Mouse (Mus musculus) forebrain, embryonic 12.5 days (tissue): ENCODE results near the gene Olfr201. TPM values are rescaled to one million over a fixed set of nuclear protein-coding genes. Genes with fewer than 3 reads are reported as not detected.
"Not testable (repeated sequence)": the region's sequence is repeated elsewhere in the genome, so short reads cannot be mapped to it uniquely, and the experiment has no call there.

Source experiments
- ATAC-seq: fragments of 200-750 bp; cut with Nextera tagmentation; 2 replicates; pipeline ENCODE4 v1.8.0; 2017; ENCODE audit warnings: moderate TSS enrichment; ENCODE audit not compliant: low FRiP score
- H3K27ac ChIP-seq: fragments of 300-500 bp; sonication (generic); 2 replicates; pipeline ENCODE4 v1.5.1; 2016; ENCODE audit warnings: mild to moderate bottlenecking
- H3K27me3 ChIP-seq: fragments of 300-500 bp; sonication (generic); 2 replicates; pipeline ENCODE4 v1.6.1; 2016; ENCODE audit warnings: mild to moderate bottlenecking
- H3K36me3 ChIP-seq: fragments of 300-500 bp; sonication (generic); replicated peaks from 2 replicates; pipeline ENCODE4 v1.6.1; 2016; ENCODE audit warnings: mild to moderate bottlenecking
- H3K4me1 ChIP-seq: fragments of 300-500 bp; sonication (generic); 2 replicates; pipeline ENCODE4 v1.6.1; 2016
- H3K4me2 ChIP-seq: fragments of 300-500 bp; sonication (generic); 2 replicates; pipeline ENCODE4 v1.6.1; 2016; ENCODE audit warnings: mild to moderate bottlenecking, moderate library complexity
- H3K4me3 ChIP-seq: fragments of 300-500 bp; sonication (generic); replicated peaks from 2 replicates; pipeline ENCODE4 v1.5.1; 2016; ENCODE audit warnings: mild to moderate bottlenecking
- H3K9ac ChIP-seq: fragments of 300-500 bp; sonication (generic); 2 replicates; pipeline ENCODE4 v1.6.1; 2016; ENCODE audit warnings: mild to moderate bottlenecking
- H3K9me3 ChIP-seq: fragments of 300-500 bp; sonication (generic); 2 replicates; pipeline ENCODE4 v1.6.1; 2016
- WGBS: fragments of 180-500 bp; shearing (Covaris S2); methylation state at CpG from one replicate; pipeline ENCODE4 v1.1.7; 2016; 5-methylcytosine and 5-hydroxymethylcytosine counted together
- polyA plus RNA-seq: library from polyadenylated mRNA; unstranded; fragments of >200 nt; fragmentation: Nextera tagmentation; extraction: Ambion mirVana; gene quantifications from 2 replicates; pipeline ENCODE4 v1.2.1, GENCODE M21; 2016

Gene Olfr201
- polyA plus RNA-seq, result not detected in 2 replicates

DNA sequence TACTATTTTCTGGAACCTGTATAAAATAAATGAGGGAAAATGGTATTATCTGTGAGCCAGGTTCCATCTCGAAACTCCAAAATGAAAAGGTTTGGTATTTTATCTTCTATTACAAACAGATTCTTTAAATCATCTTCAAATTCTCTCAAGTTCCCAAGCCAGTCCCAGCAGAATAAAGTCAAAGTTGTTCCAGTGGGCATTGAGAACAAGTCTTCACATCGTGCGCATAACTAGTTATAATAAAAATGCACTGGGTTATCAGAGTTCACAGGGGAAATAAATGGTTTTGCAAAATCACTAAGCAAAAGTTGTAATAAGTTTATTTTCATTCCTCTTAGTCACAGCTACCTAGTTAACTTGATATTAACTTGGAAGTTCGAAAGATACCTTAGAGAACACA, at the start of gene Olfr201:
Gene Olfr201, minus strand, starts transcription at position 101 of the 400 bp plus-strand sequence.
- ATAC-seq, H3K4me3 ChIP-seq: not testable (repeated sequence)
- 91% methylated on average over 4 of the region's 4 CpGs for WGBS

DNA sequence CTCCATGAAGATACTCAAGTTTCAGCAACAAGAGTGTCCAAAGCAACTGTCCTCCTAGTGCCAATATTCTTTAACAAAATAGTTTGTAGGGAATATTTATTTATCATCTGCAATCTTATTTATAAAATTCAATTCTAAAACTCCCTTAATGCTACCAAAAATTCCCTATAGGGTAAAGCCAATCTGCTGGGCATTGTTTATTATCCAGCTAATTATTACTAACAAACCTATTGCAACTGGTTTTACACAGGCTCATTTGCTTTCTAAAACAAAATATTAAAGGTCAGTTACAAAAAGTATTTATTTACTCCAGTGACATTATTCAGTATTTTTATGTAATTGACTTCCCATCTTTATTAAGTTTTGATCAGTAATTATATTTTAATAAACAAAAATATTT, 45.7 kb upstream of the Olfr201 start, which contains the start of gene Olfr204:
Gene Olfr204, minus strand, starts transcription at position 101 of the 400 bp plus-strand sequence.
- ATAC-seq, result no peak
- no peak within 1 kb of the TSS for H3K4me3 ChIP-seq
- H3K36me3 ChIP-seq, result no peaks in the 10 kb centered on the region
- no peak within 1 kb of the TSS for H3K9ac ChIP-seq
- H3K9me3 ChIP-seq, result no peaks in the 10 kb centered on the region
- no peaks in the 10 kb centered on the region for H3K27me3 ChIP-seq
- no peaks in the 10 kb centered on the region for H3K4me1 ChIP-seq
- no peak within 1 kb of the TSS for H3K27ac ChIP-seq
- H3K4me2 ChIP-seq, result no peak within 1 kb of the TSS

More for the DNA sequence above, at the start of gene Olfr201:
- not testable (repeated sequence) for H3K9me3 ChIP-seq, H3K27ac ChIP-seq, H3K36me3 ChIP-seq, H3K27me3 ChIP-seq, H3K9ac ChIP-seq, H3K4me1 ChIP-seq, H3K4me2 ChIP-seq

DNA sequence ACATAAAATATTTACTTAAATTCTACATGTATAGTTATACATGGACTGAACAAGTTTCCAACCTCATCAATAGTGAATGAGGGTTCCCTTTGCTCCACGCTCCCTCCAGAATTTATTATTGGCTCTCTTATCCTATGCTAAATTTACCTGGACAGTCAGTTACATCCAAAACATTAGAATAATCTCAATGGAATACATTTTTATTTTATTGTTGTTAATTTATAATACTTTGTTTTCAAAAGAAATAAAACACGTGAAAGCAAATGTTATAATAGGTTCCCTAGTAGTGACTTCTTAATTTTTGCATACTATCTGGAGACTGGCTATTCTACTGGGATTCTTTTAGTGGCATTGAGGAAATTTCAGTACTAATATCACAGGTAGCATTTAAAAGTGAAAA, 26.1 kb upstream of the Olfr201 start, which contains the start of gene Olfr203:
Gene Olfr203, plus strand, starts transcription at position 301 of the 400 bp plus-strand sequence.
- H3K27me3 ChIP-seq, result no peaks in the 10 kb centered on the region
- no peak within 1 kb of the TSS for H3K4me3 ChIP-seq
- ATAC-seq, result no peak
- H3K4me2 ChIP-seq, result no peak within 1 kb of the TSS
- no peaks in the 10 kb centered on the region for H3K36me3 ChIP-seq
- H3K9ac ChIP-seq, result no peak within 1 kb of the TSS
- 78% methylated on average over 2 of the region's 2 CpGs for WGBS
- no peaks in the 10 kb centered on the region for H3K4me1 ChIP-seq
- no peaks in the 10 kb centered on the region for H3K9me3 ChIP-seq
- H3K27ac ChIP-seq, result no peak within 1 kb of the TSS

DNA sequence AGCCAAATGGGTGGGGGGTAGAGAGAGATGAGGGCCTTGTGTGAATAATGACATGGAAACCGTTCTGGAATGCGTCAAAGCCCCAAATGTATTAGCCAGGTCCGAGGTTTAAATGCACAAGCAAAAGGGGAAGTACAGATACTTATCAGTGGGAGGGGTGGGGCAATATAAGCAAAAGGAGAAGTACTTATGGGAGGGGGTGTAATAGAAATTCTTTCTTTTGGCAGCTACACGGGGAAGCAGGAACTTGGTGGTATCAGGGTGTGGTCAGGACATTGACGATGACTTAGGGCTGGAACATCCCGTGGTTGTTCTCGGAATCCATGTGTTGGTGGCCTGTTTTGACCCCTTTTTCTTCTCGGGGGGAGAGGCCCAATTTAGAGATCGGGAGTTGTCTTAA, 15.1 kb upstream of the Olfr201 start:
- H3K4me1 ChIP-seq, H3K9ac ChIP-seq, H3K27ac ChIP-seq, H3K36me3 ChIP-seq, H3K4me3 ChIP-seq, H3K4me2 ChIP-seq, H3K9me3 ChIP-seq, H3K27me3 ChIP-seq, ATAC-seq: not testable (repeated sequence)
- WGBS, result 86% methylated on average over 9 of the region's 9 CpGs

DNA sequence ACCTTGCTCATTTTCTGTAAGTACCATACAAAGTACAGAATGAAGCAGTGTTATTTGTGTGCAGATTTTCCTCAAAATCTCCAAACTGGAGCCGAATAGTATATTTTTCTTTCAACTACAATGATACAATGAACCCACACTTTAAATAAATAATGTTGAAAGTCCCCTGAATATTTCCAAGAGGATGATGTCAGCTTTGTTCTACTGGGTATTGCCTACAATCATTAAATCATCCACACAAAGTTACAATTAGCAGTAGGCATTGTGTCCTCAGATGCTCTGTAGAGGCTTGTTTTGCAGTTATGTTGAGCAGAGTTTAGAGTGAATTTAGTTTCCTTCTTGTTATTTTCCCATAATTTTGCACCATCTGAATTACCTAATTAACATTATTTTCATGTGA, 14.3 kb upstream of the Olfr201 start, which contains the start of gene Olfr202:
Gene Olfr202, minus strand, starts transcription at position 101 of the 400 bp plus-strand sequence.
- ATAC-seq, result no peak
- no peaks in the 10 kb centered on the region for H3K36me3 ChIP-seq
- no peak within 1 kb of the TSS for H3K4me2 ChIP-seq
- H3K4me3 ChIP-seq, result no peak within 1 kb of the TSS
- no peak within 1 kb of the TSS for H3K27ac ChIP-seq
- no peak within 1 kb of the TSS for H3K9ac ChIP-seq
- H3K4me1 ChIP-seq, result no peaks in the 10 kb centered on the region
- no peaks in the 10 kb centered on the region for H3K9me3 ChIP-seq
- H3K27me3 ChIP-seq, result no peaks in the 10 kb centered on the region
- 85% methylated on average over 1 of the region's 1 CpGs for WGBS

DNA sequence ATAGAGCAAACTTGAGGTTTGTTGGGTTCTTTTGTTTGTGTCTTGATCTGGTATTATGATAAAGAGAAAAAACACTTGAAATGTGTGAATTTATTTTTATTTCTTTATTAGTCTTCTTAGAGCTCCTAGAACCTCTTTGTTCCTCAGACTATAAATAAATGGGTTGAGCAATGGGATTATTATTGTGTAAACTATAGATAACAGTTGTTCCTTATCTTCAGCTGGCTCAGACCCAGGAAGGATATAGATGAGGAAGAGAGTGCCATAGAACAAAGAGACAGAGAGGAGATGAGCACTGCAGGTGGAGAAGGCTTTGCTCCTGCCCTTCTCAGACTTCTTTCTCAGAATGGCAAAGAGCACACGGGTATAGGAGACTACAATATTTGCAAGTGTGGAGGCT, 11.0 kb upstream of the Olfr201 start:
- WGBS, result 64% methylated on average over 1 of the region's 1 CpGs
- no peak overlapping the region for H3K4me2 ChIP-seq
- no peaks in the 10 kb centered on the region for H3K9me3 ChIP-seq
- H3K9ac ChIP-seq, result no peak overlapping the region
- no peaks in the 10 kb centered on the region for H3K4me1 ChIP-seq
- no peak overlapping the region for H3K4me3 ChIP-seq
- no peak overlapping the region for H3K27ac ChIP-seq
- no peaks in the 10 kb centered on the region for H3K36me3 ChIP-seq
- no peaks in the 10 kb centered on the region for H3K27me3 ChIP-seq
- no peak for ATAC-seq

DNA sequence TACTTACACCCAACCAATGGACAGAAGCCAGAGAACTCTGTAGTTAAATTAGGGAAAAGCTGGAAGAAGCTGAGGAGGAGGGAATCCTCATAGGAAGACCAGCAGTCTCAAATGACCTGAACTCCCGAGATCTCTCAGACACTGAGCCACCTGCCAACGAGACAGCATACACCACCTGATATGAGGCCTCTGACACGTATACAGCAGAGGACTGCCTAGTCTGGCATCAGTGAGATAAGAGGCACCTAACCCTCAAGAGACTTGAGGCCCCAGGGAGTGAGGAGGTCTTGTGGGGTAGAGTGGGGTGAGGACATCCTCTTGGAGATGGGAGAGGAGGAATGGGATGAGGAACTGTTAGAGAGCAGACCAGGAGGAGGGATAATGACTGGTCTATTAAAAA, 8.1 kb upstream of the Olfr201 start:
- Histone ChIP-seq H3K36me3 (no peaks in the 10 kb centered on the region), H3K27ac (no peak overlapping the region), H3K4me2 (no peak overlapping the region), H3K4me3 (no peak overlapping the region), H3K9me3 (no peaks in the 10 kb centered on the region), H3K27me3 (no peaks in the 10 kb centered on the region), H3K9ac (no peak overlapping the region), H3K4me1 (no peaks in the 10 kb centered on the region)
- ATAC-seq, result no peak
- WGBS, result 80% methylated on average over 3 of the region's 3 CpGs

DNA sequence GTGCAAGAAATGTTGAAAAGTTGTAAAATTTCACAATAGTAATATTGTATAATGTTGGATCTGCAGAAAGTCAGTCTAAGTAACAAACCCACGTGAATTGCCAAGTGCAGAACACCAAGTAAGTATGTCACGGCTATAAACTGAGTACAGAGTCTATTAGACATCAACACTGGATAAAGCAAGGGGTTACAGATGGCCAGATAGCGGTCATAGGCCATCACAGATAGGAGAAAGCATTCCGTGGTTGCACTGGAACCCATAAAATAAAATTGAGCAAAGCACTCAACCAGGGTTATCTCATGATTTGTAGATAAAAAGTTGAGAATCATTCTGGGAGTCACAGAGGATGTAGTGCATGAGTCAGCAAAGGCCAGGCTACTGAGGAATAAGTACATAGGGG, 3.3 kb downstream of the Olfr201 start:
- not testable (repeated sequence) for ATAC-seq, H3K36me3 ChIP-seq, H3K4me3 ChIP-seq, H3K4me2 ChIP-seq, H3K9me3 ChIP-seq, H3K27me3 ChIP-seq, H3K9ac ChIP-seq, H3K4me1 ChIP-seq, H3K27ac ChIP-seq
- 79% methylated on average over 4 of the region's 4 CpGs for WGBS

DNA sequence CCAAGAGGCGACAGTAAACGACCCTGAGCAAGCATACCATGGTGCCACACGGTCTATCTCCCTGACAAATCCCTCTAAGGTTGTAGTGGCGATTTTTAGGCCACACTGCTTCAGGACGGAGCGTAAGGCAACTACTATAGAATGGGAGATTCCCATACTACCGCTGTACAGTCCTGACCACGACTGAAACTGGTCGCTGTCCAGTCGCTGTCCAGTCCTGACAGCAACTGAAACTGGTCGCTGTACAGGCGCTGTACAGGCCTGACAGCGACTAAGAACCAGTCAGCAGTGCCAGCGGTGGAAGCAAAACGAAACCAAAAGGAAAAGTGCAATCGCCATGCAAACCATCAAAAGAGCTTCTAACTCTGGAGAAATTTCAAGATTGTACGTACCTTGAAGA, 22.7 kb downstream of the Olfr201 start:
- Histone ChIP-seq H3K27me3 (no peaks in the 10 kb centered on the region), H3K27ac (no peak overlapping the region), H3K4me1 (no peaks in the 10 kb centered on the region), H3K36me3 (no peaks in the 10 kb centered on the region), H3K9ac (no peak overlapping the region), H3K4me2 (no peak overlapping the region), H3K9me3 (no peaks in the 10 kb centered on the region), H3K4me3 (no peak overlapping the region)
- no peak for ATAC-seq
- WGBS, result 88% methylated on average over 17 of the region's 17 CpGs

DNA sequence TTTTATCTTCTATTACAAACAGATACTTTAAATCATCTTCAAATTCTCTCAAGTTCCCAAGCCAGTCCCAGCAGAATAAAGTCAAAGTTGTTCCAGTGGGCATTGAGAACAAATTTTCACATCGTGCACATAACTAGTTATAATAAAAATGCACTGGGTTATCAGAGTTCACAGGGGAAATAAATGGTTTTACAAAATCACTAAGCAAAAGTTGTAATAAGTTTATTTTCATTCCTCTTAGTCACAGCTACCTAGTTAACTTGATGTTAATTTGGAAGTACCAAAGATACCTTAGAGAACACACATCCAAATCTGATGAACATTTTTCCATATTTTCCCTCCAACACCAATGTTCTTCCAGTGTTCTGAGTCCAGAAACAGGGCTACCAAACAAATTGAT, 52.8 kb downstream of the Olfr201 start, which contains the start of gene Olfr199:
Gene Olfr199, minus strand, starts transcription at position 101 of the 400 bp plus-strand sequence.
- H3K9me3 ChIP-seq, H3K27me3 ChIP-seq: not testable (repeated sequence)
- 89% methylated on average over 1 of the region's 1 CpGs for WGBS

DNA sequence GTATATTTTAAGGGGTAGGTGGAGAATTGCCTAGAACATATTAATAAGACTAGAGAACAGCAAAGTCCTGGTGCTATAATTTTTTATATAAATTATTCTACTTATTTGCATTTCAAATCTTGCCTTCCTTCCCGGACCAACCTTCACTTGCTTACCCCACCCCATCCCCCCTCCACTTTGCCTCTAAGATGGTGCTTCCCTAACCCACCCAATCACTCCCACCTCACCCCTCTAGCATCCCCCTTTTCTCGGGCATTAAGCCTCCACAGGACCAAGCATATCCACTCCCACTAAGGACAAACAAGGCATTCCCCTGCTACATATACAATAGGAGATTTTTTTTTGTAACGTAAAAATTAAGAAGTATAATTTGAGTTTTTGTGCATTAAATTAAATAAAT, 54.6 kb downstream of the Olfr201 start:
- 90% methylated on average over 3 of the region's 3 CpGs for WGBS

More for the DNA sequence above, 52.8 kb downstream of the Olfr201 start, which contains the start of gene Olfr199:
- H3K9ac ChIP-seq, H3K4me2 ChIP-seq, H3K27ac ChIP-seq, H3K4me3 ChIP-seq, H3K36me3 ChIP-seq, H3K4me1 ChIP-seq, ATAC-seq: not testable (repeated sequence)

More for the DNA sequence above, 54.6 kb downstream of the Olfr201 start:
- not testable (repeated sequence) for H3K27me3 ChIP-seq, H3K4me3 ChIP-seq, H3K9me3 ChIP-seq, H3K9ac ChIP-seq, H3K4me2 ChIP-seq, H3K4me1 ChIP-seq, H3K27ac ChIP-seq, H3K36me3 ChIP-seq, ATAC-seq
